Mouse (Mus musculus) heart, postnatal 0 days (tissue): ENCODE measurements around the gene Tmem208.

Source experiments
- CTCF ChIP-seq: IDR thresholded peaks from 2 replicates; pipeline ENCODE4 v1.5.1; 2016; ENCODE audit warnings: antibody characterized with exemption, control low read depth, low read depth
- EP300 ChIP-seq: IDR thresholded peaks from 2 replicates; pipeline ENCODE4 v1.6.1; 2016; ENCODE audit warnings: antibody characterized with exemption, low read depth

GRCm38 (mm10) chr8:105323183-105323582 is 3.0 kb upstream of the Tmem208 start:
- TF ChIP-seq CTCF (no peak), EP300 (no peak)
